Mouse (Mus musculus) hindlimb bud, embryonic 11.5 days (tissue): ENCODE data around the gene Plpp7.

Experiments
- DNase-seq: peaks from one replicate; pipeline ENCODE4 v3.0.0-alpha.2; 2012; ENCODE audit warnings: low read depth, low spot score; ENCODE audit errors: extremely low spot score

Gene Plpp7

DNA sequence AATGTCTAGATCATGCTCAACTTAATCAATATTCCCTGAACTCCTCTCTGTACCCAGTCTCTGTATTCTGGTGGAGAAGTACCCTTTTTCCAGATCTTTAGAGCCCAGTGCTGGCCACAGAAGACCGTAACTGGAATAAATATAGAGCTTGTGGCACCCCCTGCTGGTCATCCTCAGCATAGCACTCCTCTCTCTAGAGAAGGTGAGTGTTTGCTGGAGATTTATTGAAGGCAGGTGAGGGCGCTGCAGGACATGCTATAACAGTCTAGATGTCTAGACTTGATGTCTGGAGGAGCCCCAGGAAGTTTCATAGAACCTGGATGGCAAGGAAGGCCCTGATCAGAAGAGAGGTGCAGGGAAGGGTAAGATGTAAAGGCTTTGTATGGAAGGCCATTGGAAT lies 38.7 kb downstream of the Plpp7 start:
- peak; percentile 88 for DNase-seq

DNA sequence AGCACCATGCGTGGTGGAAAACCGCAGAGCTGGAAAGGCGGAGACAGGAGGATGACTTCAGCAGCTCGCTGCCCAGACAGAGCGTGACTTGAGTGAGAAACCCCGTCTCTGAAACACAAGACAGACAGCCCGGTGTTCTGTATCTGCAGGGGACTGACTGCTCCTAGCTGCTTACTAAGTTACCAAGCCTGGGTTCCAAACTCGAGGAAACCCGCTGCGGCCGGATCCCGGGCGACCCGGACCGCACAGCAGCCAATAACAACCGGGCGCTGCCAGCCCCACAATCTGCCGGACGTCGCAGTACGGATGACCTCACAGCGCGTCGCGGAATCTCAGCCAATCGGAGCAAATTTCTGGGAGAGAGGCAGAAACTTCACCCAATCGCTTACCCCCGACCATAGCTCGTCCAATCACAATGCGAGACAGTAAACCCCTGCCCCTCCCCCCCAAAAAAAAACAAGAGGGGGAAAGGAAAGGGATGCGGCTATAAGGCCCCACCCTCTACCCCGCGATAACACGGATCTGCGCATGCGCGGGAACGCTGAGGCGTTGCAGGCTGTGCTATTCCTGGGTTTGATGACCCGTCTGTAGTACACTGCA lies 42.4 kb downstream of the Plpp7 start:
- peak; percentile 97 for DNase-seq

DNA sequence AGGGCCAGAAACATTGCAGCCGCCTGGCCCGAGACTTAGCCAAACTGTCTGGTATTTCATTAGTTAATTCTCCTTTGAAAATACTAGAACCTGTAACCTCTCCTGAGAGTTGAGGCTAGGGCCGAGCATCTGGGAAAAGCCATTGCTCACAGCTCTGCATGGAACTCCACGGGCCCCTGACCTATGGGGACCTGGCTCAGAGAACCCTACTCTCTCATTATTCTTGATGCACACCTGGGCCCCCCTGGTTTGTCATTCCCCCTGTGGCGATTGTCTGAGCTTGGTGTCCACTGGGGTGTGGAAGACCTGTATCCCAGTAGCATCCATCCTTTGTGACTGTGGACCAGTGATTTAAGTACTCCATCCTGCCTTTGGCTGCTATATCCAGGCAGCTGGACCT lies 44.0 kb downstream of the Plpp7 start:
- no peak for DNase-seq

DNA sequence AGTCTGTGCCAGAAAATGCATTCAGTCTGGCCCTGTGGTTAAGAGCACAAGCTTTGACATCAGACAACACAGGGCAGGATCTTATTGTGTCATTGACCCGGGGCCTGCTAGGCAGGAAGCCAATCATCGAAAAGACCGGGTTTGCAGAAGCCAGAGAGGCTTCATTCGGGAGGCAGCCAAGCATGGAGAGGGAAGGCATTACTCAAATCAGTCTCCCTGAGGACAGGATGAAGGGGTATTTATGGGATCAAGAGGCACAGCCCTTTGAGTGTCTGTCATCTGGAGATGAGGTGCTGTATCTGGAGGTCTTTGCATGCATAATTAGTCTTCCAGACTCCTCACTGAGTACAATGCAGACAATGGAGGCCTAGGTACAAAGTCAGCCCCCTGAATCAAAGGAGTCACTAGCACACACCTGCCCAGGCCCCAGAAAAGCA lies 45.2 kb downstream of the Plpp7 start:
- DNase-seq: no peak

DNA sequence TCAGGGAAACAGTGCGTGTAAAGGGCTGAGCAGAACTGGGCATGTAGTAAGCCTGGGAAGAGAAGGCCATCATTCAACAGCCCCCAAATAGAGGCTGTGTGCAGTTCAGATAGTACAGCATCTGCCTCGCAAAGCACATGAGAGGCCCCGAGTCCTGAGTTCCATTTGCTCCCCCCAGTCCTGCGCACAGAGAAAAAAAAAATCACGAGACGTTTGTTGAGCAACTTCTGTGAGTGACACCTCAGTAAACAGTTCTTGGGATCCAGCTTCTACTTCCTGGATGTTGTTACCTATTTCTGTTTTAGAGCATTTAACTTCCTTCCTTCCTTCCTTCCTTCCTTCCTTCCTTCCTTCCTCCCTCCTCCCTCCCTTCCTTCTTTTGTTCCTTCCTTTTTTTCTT lies 46.3 kb downstream of the Plpp7 start:
- no peak for DNase-seq

DNA sequence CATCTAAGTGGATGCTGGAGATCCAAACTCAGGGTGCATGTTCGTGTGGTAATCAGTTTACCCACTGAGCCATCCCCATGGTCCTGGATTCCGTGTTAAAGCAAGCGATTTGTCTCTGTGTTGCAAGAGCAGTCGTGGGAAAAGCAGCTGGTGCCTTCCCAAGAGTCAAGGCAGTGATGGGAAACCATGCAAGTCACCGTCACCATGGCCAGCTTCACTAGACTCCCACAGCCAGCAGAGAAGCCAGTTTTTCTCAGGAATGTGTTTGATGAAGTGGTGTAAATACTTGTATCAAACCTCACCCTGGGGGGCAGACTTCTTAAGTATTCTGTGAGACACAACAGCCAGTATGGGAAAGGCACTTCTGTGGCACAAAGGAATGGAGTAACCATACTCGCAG lies 47.0 kb downstream of the Plpp7 start:
- DNase-seq: no peak

DNA sequence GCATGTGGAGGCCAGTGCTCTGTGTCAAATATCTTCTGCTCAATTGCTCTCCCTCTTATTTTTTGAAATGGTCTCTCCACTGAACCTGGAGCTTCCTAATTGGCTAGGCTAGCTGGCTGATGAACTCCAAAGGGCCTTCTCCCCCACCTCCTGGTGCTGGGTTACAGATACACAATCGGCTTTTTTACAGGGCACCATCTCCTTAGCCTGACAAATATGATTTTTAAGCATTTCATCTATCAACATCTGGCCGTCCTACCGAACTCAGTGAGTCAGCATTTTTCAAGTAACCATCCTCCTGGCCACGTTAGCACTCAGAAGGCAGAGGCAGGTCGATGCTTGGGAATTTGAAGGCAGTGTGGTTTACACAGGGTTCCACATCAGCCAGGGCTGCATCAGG lies 49.3 kb downstream of the Plpp7 start:
- DNase-seq: no peak

DNA sequence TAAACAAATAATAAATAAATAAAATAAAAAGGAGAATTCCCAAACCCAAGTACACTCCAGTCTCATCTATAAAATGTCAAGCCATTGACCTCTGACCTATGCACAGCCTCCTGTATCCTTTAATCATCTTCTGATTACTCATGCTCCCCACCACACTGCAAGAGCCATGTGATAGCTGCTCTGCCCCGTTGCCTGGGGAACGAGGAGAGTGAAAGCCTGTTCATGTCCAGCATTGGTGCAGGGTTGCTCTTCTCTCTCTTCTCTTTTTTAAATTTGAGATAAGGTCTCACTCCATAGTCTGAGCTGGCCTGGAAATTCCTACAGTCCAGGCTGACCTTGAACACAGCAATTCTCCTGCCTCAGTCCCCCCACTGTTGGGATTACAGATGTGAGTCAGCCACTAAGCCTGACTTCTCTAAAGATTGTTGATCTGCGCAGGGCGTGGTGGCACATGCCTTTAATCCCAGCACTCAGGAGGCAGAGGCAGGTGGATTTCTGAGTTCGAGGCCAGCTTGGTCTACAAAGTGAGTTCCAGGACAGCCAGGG lies 51.4 kb downstream of the Plpp7 start:
- DNase-seq: no peak

DNA sequence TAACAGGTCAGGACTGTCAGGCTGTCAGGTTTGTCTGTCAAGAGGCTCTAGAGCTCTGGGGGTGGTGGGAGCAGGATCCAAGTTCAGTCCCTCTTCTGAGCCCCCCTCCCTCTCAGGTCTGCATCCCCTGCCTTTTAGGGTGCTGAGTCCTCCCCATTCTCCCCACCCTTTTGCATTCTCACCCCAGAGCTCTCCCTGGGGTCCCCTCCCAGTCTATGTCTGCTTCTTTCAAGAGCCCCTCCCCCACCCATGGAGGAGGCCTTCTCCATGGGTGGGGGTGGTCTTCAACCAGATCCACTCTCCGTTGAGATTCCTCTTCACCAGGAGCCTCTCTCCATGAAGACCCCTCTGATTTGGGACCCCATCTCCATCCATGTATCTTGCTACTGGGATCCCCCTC lies 54.8 kb downstream of the Plpp7 start:
- no peak for DNase-seq

DNA sequence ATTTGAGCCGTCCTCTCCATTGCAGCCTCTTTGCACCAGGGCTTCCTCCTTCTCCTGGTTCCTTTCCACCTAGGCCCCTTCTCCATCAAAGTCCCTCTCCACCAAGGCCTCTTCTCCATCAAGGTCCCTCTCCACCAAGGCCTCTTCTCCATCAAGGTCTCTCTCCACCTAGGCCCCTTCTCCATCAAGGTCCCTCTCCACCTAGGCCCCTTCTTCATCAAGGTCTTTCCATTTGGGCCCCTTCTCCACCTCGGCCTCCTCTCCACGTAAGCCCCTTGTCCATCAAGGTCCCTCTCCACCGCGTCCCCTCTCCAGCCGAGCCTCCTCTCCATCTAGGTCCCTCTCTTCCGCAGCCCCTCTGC lies 55.2 kb downstream of the Plpp7 start:
- DNase-seq: no peak

DNA sequence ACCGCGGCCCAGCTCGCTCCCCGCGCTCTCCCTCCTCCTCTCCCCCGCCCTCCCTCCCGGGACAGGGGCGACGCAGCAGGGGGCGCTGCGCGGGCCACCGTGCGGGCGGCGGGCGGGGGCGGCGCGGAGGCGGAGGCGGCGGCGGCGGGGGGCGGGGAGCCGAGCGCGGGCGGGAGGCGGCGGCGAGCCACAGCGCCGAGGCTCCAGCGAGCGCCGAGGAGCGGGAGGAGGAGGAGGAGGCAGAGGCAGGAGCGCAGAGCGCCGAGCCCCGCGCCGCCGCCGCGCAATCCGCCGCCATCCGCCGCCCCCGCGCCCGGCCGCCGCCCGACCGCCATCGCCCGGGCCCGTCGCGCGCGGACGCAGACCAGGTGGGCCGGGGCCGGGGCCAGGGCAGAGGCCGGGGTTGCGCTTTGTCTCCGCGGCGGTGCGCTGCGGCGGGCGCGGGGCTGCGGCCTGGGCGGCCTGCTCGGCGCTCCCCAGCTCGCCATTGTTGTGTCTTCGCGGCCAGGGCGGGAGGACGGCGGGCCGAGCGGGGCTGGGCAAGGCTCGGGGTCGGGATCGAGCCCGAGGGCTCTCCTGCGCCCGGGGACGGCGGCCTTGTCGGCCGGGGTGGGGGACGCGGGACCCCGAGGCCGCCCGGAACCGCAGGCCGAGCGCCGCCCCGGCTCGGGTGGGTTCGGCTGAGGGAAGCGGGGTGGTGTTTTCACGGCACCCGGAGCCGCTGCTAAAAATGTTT lies 55.8 kb downstream of the Plpp7 start, which contains the start of gene Prrc2b:
Gene Prrc2b, plus strand, starts transcription at position 159 of the 736 bp plus-strand sequence.
- DNase-seq: no peak

DNA sequence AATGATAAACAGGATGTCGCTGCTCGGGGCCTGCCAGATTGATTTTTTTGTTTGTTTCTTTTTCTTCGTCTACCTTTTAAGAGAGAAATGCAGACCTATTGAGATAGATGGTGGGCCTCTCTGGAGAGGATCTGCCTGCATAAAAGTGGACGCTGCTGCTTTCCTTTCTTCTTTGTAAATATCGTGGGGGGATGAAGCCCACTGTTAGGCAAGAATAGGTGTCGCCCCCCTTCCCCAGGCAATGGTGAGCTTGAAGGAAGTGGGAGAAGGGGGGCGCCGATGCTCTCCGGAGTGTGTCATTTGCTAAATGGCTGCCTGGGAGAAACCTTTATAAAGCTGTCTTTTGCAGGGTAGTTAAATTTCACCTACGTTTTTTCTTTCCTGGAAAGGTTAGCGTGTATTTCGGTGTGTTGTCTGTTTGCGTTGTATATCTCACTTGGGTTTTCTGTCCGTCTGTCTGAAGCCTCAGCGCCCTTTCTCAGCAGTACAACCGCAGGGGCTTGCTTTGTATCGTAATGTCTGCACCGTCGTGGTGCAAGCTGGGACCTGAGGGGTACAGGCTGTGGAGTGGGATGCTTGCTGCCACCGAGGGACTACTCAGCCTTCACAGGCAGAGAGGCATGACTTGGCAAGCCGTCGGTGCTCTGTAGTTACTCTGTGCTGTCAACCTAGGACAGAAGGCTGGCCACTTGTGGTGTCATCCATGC lies 56.5 kb downstream of the Plpp7 start:
- no peak for DNase-seq

DNA sequence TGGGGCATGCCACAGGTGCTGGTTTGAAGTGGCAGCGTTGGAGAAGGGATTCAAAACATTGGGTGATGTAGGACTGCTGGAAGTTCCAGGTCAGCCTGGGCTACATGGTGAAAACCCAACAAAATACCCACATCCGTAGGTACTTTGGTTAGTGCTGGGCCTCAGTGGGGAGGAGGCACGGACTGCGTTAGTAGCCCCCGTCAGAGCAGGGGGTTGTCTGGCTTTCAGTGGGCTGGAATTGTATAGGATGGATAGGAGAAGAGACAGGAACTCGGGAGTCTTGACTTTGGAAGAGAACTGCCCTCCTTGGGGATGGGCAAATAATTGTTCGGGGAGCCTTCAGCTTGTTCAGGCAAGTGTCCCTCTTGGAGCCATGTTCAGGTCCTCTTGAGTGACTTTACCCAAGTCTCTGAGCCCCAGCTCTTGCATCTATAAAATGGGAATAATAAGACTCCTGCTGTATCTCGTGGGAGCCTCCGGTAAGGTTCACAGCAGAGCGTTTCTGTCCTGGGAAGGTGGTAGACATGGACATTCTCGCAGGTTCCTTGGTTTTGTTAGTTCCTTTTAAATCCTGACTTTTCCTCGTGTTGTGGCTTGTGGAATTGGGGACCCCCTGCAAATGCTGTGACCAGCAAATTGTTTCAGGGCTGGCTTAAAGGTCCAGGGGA lies 57.2 kb downstream of the Plpp7 start:
- DNase-seq: no peak

DNA sequence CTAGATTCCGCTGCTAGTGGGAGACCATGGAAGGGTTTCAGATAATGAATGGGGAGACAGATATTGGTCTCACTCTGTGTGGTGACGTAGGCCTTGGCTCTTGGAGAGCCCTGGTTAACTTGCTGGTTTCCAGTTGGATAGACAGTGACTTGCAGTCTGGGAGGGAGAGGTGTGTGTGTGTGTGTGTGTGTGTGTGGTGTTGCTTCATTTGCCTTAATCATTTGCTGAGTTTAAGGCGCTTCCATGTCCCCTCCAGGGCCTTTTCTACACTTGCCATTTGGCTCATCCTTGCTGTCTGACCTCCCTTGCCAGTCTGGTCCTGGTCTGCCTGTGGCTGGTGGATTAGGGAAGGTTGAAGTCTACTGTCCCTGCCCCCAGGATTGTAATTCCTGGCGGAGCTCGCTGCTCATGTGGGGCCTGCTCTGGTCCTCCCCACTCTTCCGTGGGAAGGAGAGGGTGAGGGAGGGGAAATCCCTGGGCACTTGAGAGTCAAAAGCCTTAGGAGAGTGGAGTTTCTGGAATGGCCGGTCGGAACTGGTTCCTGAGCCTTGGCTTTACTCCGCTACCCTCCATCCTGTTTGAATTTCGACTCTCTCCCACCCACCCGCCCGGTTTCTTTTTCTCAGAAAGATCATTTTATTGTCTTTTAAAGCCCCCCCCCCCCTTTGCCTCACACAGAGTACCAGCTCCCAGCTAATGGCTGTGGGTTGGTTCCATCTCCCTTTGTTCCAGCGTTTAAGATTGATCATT lies 57.9 kb downstream of the Plpp7 start:
- no peak for DNase-seq

DNA sequence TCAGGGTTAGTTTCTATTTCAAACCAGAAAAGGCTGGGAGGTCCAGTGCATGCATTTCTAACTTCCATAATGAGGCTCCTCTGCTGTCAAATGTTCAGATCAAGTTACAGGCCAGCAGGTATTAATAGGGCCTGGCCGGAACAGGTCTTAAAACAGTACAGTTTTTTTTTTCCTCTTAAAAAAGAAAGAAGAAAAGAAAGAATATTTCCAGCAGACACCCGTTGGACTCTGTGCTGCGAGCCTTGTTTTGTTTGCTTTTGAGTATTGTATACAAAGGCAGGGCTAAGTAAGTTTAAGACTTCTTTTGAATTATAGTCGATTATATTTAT lies 58.4 kb downstream of the Plpp7 start:
- no peak for DNase-seq

DNA sequence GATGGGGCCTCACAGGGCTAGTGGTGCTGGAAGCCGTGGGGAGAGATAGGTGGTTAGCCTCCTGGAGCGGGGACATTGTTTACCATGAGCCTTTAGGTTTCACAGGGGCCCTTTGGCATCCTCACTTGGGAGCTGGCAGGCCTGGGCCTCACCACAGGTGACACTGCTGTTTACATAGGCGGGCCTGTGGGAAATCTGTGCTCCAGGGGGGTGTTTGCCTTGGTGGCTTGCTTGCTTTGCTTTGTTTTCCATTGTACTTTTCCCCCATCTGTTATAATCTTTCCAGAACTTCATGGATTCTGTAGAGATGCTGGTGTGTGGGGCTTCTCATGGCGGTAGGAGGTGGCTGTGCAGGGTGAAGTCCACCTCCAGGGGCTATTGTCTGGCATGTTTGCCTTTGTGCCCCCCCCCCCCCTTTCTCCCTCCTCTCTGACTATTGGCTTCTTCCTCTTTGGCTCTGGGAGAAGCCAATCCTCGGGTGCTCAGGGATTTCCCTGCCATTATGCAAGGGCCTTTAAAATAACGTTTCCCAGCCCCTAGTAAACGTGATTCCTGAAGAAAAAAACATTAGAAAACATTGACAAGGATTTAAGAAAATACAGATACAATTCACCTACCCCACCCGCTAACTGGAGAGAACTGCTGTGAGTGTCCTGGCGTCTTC lies 59.1 kb downstream of the Plpp7 start:
- no peak for DNase-seq

DNA sequence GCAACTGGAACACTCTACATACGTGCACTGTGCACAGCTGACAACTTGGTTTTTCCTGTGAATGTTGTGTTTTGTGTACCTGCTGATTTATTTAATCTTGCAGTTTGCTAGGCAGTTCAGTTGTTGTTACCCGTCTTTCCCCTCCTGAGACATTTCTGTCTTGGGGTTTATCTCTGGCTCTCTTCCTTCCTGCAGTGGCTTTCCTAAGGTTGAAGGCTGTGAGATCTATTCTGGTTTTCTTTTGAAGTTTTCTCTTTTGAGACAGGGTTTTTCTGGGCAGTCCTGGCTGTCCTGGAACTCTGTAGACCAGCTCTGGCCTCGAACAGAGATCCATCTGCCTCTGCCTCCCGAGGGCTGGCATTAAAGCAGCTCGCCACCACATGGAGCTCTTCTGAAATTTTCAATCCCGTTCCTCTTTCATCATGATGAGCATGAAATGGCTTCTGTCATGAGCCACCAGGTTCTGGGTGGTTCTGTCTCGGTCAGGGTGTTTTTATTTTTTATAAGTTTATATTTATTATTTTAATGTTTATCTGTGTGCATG lies 59.7 kb downstream of the Plpp7 start:
- DNase-seq: no peak

DNA sequence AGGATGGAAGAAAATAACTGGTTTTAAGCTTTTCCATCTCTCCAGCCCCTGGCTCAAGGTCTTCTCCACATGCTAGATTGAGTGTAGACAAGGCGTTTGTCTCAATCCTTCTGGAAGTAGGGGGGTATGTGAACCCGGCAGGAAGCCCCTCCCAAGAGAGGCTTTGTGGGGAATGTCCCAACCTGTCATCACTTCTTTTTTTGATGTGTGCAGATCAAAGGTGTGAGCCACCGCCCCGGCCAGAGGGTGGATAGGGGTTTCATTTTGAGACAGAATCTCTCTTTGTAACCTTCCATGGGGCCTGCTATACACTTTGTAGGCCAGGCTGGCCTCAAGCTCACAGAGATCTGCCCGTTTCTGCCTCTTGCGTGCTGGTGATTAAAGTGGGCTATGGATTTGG lies 60.3 kb downstream of the Plpp7 start:
- no peak for DNase-seq

DNA sequence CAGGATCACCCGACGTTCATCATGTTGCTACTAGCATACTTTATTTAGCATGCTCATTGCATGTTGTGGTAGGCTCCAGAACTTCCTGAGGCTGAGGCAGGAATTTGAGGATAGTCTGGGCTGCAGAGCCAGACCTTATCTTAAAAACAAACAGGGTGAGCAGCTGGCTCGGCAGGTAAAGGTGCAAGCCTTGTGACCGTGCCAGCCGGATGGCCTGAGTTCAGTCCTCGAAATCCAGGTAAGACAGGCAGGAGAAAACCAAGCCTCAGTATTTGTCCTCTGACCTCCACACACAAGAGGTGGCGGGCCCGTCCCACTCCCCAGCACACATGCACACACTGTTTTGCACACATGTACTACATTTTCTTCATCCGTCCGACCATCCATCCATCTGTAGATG lies 61.3 kb downstream of the Plpp7 start:
- no peak for DNase-seq

DNA sequence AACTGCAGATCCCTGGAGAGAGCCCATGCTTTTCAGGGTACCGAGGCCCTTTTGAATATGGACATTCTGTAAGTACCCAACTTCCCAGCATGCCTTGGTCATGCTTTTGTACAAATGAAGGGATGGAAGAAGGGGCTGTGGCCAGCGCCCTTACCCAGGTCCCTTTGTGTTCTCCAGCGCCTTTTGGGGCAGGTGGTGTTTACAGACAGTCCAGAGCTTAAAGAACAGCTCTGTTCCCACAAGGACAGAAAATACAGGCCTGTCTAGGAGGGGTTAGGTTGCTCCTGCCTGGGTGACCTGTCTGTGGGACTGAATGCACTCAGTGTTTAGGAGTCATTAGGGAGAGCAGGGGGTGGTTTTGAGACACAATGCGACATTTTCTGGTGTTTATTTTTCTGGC lies 62.0 kb downstream of the Plpp7 start:
- DNase-seq: no peak
